Mouse (Mus musculus) stomach, embryonic 16.5 days (tissue): ENCODE measurements around the gene Cox20. TPM values are rescaled to one million over a fixed set of nuclear protein-coding genes. Genes with fewer than 3 reads are reported as not detected.
A peak's percentile ranks its signal among the peaks of the same experiment; 100 is the strongest.
"Not testable (repeated sequence)": the region's sequence is repeated elsewhere in the genome, so short reads cannot be mapped to it uniquely, and the experiment has no call there.

Experiments used
- ATAC-seq: fragments of 200-750 bp; cut with Nextera tagmentation; 2 replicates; pipeline ENCODE4 v1.8.0; 2017; ENCODE audit warnings: moderate number of reproducible peaks, moderate TSS enrichment; ENCODE audit not compliant: insufficient read depth, low FRiP score
- H3K27ac ChIP-seq: fragments of 300-500 bp; sonication (generic); 2 replicates; pipeline ENCODE4 v1.5.1; 2014; ENCODE audit warnings: low read length
- H3K27me3 ChIP-seq: fragments of 300-500 bp; sonication (generic); 2 replicates; pipeline ENCODE4 v1.6.1; 2014; ENCODE audit warnings: low read length, control low read depth, mixed read lengths; ENCODE audit not compliant: control insufficient read depth, insufficient read depth
- H3K36me3 ChIP-seq: fragments of 300-500 bp; sonication (generic); 2 replicates; pipeline ENCODE4 v1.6.1; 2014; ENCODE audit warnings: low read length; ENCODE audit not compliant: control insufficient read depth, insufficient read depth
- H3K4me1 ChIP-seq: fragments of 300-500 bp; sonication (generic); 2 replicates; pipeline ENCODE4 v1.6.1; 2014; ENCODE audit warnings: low read length, control low read depth, mixed read lengths; ENCODE audit not compliant: control insufficient read depth, insufficient read depth
- H3K4me2 ChIP-seq: fragments of 300-500 bp; sonication (generic); 2 replicates; pipeline ENCODE4 v1.6.1; 2014; ENCODE audit warnings: low read depth, low read length, mixed read lengths
- H3K4me3 ChIP-seq: fragments of 300-500 bp; sonication (generic); replicated peaks from 2 replicates; pipeline ENCODE4 v1.5.1; 2014; ENCODE audit warnings: mild to moderate bottlenecking, low read length
- H3K9ac ChIP-seq: fragments of 300-500 bp; sonication (generic); 2 replicates; pipeline ENCODE4 v1.6.1; 2014; ENCODE audit warnings: low read length
- H3K9me3 ChIP-seq: fragments of 300-500 bp; sonication (generic); replicated peaks from 2 replicates; pipeline ENCODE4 v1.6.1; 2016; ENCODE audit warnings: low read length, control low read depth; ENCODE audit not compliant: control insufficient read depth
- WGBS: fragments of 180-500 bp; shearing (Covaris S2); extraction: QIAGEN DNeasy Blood & Tissue Kit; methylation state at CpG from one replicate; pipeline ENCODE4 v1.1.7; 2014; 5-methylcytosine and 5-hydroxymethylcytosine counted together
- polyA plus RNA-seq: library from polyadenylated mRNA; unstranded; fragments of >200 nt; fragmentation: Nextera tagmentation; extraction: Ambion mirVana; gene quantifications from 2 replicates; pipeline ENCODE4 v1.2.1, GENCODE M21; 2015

Gene Cox20
- 107 and 139 TPM in 2 replicates for polyA plus RNA-seq

- H3K27ac ChIP-seq, result peak within 1 kb of the TSS; percentile 100
- peak within 1 kb of the TSS; percentile 88 for H3K9ac ChIP-seq
- peak within 1 kb of the TSS; percentile 79 for H3K4me3 ChIP-seq
- peak; percentile 96 for ATAC-seq
- no peaks in the 10 kb centered on the region for H3K27me3 ChIP-seq
- peak within 1 kb of the TSS; percentile 73 for H3K4me2 ChIP-seq
- H3K9me3 ChIP-seq, result no peaks in the 10 kb centered on the region
- H3K36me3 ChIP-seq, result 0 out of 2 replicates have a peak, but pooled peaks cover 3% of the 10 kb centered on the region
- peaks cover 23% of the 10 kb centered on the region for H3K4me1 ChIP-seq
- WGBS, result under 1% methylated on average over 83 of the region's 83 CpGs
These were observed at the start of gene Cox20 for GRCm38 (mm10) chr1:178318389-178319184. TSS of gene Cox20 (plus strand) at chr1:178319130.

GRCm38 (mm10) chr1:178270635-178271034 is 48.3 kb upstream of the Cox20 start:
- Histone ChIP-seq H3K27ac (no peak overlapping the region), H3K4me1 (0 out of 2 replicates have a peak, but pooled peaks cover 4% of the 10 kb centered on the region), H3K4me2 (no peak overlapping the region), H3K4me3 (no peak overlapping the region), H3K9ac (no peak overlapping the region), H3K36me3 (no peaks in the 10 kb centered on the region), H3K27me3 (no peaks in the 10 kb centered on the region), H3K9me3 (no peaks in the 10 kb centered on the region)
- no peak for ATAC-seq
- 54% methylated on average over 6 of the region's 6 CpGs for WGBS

GRCm38 (mm10) chr1:178275174-178275730 is 43.7 kb upstream of the Cox20 start:
- Histone ChIP-seq H3K4me2 (peak overlapping the region; percentile 79), H3K9ac (no peak overlapping the region), H3K9me3 (no peaks in the 10 kb centered on the region), H3K4me1 (0 out of 2 replicates have a peak, but pooled peaks cover 4% of the 10 kb centered on the region), H3K36me3 (no peaks in the 10 kb centered on the region), H3K27me3 (no peaks in the 10 kb centered on the region; the same call in 1 of the 2 replicates), H3K27ac (no peak overlapping the region), H3K4me3 (peak overlapping the region; percentile 58)
- WGBS, result 42% methylated on average over 9 of the region's 9 CpGs
- no peak for ATAC-seq

- Histone ChIP-seq H3K27ac (no peak overlapping the region), H3K9me3 (no peaks in the 10 kb centered on the region), H3K4me1 (0 out of 2 replicates have a peak, but pooled peaks cover 4% of the 10 kb centered on the region), H3K4me3 (peak overlapping the region; percentile 58), H3K4me2 (peak overlapping the region; percentile 79), H3K27me3 (no peaks in the 10 kb centered on the region; the same call in 1 of the 2 replicates), H3K36me3 (no peaks in the 10 kb centered on the region), H3K9ac (peak overlapping the region; percentile 82)
- 9% methylated on average over 11 of the region's 11 CpGs for WGBS
- ATAC-seq, result peak; percentile 26; the same call in 1 of the 2 replicates
These were observed 43.2 kb upstream of the Cox20 start for GRCm38 (mm10) chr1:178275738-178276053.

GRCm38 (mm10) chr1:178276054-178276911 is 42.6 kb upstream of the Cox20 start:
- Histone ChIP-seq H3K4me2 (peak overlapping the region; percentile 79), H3K4me3 (peak overlapping the region; percentile 58), H3K9me3 (no peaks in the 10 kb centered on the region), H3K27me3 (no peaks in the 10 kb centered on the region; the same call in 1 of the 2 replicates), H3K4me1 (0 out of 2 replicates have a peak, but pooled peaks cover 4% of the 10 kb centered on the region), H3K36me3 (no peaks in the 10 kb centered on the region), H3K27ac (peak overlapping the region; percentile 22; the same call in 1 of the 2 replicates), H3K9ac (peak overlapping the region; percentile 82)
- under 1% methylated on average over 78 of the region's 87 CpGs for WGBS
- peak; percentile 88 for ATAC-seq

- WGBS, result 80% methylated on average over 3 of the region's 3 CpGs
- not testable (repeated sequence) for H3K9me3 ChIP-seq, H3K27me3 ChIP-seq, H3K4me3 ChIP-seq, H3K27ac ChIP-seq, ATAC-seq, H3K4me2 ChIP-seq, H3K4me1 ChIP-seq, H3K9ac ChIP-seq, H3K36me3 ChIP-seq
These were observed 35.6 kb upstream of the Cox20 start for GRCm38 (mm10) chr1:178283314-178283713.

GRCm38 (mm10) chr1:178283946-178284720 is 34.8 kb upstream of the Cox20 start:
- Histone ChIP-seq H3K27me3 (no peaks in the 10 kb centered on the region), H3K4me3 (no peak overlapping the region), H3K9me3 (no peaks in the 10 kb centered on the region), H3K36me3 (no peaks in the 10 kb centered on the region), H3K4me1 (no peaks in the 10 kb centered on the region), H3K4me2 (no peak overlapping the region), H3K9ac (no peak overlapping the region), H3K27ac (no peak overlapping the region)
- 69% methylated on average over 2 of the region's 2 CpGs for WGBS
- no peak for ATAC-seq

GRCm38 (mm10) chr1:178287601-178288176 is 31.2 kb upstream of the Cox20 start:
- no peak overlapping the region for H3K4me3 ChIP-seq

More at GRCm38 (mm10) chr1:178287601-178288176, 31.2 kb upstream of the Cox20 start:
- no peak for ATAC-seq
- H3K4me2 ChIP-seq, result no peak overlapping the region
- no peak overlapping the region for H3K9ac ChIP-seq
- H3K4me1 ChIP-seq, result no peaks in the 10 kb centered on the region
- H3K36me3 ChIP-seq, result no peaks in the 10 kb centered on the region
- 56% methylated on average over 8 of the region's 8 CpGs for WGBS
- H3K27me3 ChIP-seq, result no peaks in the 10 kb centered on the region
- H3K9me3 ChIP-seq, result no peaks in the 10 kb centered on the region
- no peak overlapping the region for H3K27ac ChIP-seq
